In the genomic region with DNA sequence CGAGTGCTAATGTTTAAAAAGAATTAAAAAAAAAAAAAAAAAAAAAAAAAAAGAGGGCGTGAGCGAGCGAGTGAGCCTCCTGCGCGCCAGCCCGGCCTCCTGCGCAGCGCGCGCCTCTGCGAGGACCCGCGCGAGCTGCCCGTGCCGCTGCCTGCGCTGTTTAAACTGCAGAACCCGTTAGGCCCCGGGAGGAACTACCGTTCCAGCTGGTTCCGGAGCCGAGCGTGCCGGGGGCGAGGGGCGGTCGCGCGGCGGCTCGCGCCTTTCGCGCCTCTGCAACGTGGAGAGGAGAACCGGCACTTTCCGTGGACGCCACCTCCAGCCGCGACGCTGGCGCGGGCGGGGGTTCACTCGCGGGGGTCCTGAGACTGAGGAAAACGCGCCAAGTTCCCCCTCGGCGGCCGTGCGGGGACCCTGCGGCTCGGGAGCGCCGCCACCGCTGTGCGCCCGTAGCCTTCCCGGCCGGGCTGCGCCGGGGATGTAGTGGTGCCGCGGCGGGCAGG, we compare ENCODE assay signal across 8 mouse cellular contexts. TPM values are rescaled to one million over a fixed set of nuclear protein-coding genes. Genes with fewer than 3 reads are reported as not detected.
A peak's percentile ranks its signal among the peaks of the same experiment; 100 is the strongest.
DNase-seq lines count a peak whose midpoint lies in the region; ATAC-seq and TF ChIP-seq lines count a peak whose summit lies in the region.

Usp1 (plus strand) TSS at position 243 of the 503 bp plus-strand sequence.

- peaks cover 14% of the 10 kb centered on the region for H3K4me1 ChIP-seq in kidney, embryonic 16.5 days (ENCODE audit: insufficient read depth, low read length)
- H3K4me1 ChIP-seq in forebrain, embryonic 10.5 days, result peaks cover 24% of the 10 kb centered on the region
- H3K4me1 ChIP-seq in midbrain, embryonic 13.5 days (replicated peaks), result peaks cover 24% of the 10 kb centered on the region

- under 1% methylated on average over 48 of the region's 67 CpGs for WGBS in kidney, embryonic 16.5 days
- under 1% methylated on average over 67 of the region's 67 CpGs for WGBS in forebrain, embryonic 10.5 days
- under 1% methylated on average over 63 of the region's 67 CpGs for WGBS in midbrain, embryonic 13.5 days

- peak; percentile 47; the same call in 1 of the 2 replicates for ATAC-seq in kidney, embryonic 16.5 days (ENCODE audit: low FRiP score, low TSS enrichment)
- ATAC-seq in midbrain, embryonic 13.5 days, result peak; percentile 75

- no peak for DNase-seq in kidney, postnatal 14 days
- DNase-seq in adrenal gland, postnatal 36 days, result no peak
- peak; percentile 80 for DNase-seq in forebrain, embryonic 10.5 days (ENCODE audit: extremely low spot score, low spot score)
- DNase-seq in heart, postnatal 14 days, result peak; percentile 86 to 87
- DNase-seq in left cerebral cortex, adult 2 months (ENCODE audit: extremely low spot score in 1 of 2, low spot score in 2 of 2), result peak in 1 of 2 experiments; percentile 77
- DNase-seq in testis, postnatal 10 days (ENCODE audit: low spot score), result peak; percentile 84

- TF ChIP-seq CTCF in left cerebral cortex, adult 2 months (IDR thresholded peaks at IDR 0.05), result no peak

- peak within 1 kb of the TSS; percentile 98 for H3K9ac ChIP-seq in kidney, embryonic 16.5 days (replicated peaks; ENCODE audit: low read length)
- peak within 1 kb of the TSS; percentile 93 for H3K9ac ChIP-seq in midbrain, embryonic 13.5 days (replicated peaks)

- H3K4me3 ChIP-seq in kidney, embryonic 16.5 days (ENCODE audit: low read length), result peak within 1 kb of the TSS; percentile 99
- peak within 1 kb of the TSS; percentile 100 for H3K4me3 ChIP-seq in forebrain, embryonic 10.5 days
- peak within 1 kb of the TSS; percentile 93 for H3K4me3 ChIP-seq in left cerebral cortex, adult 2 months
- peak within 1 kb of the TSS; percentile 90 for H3K4me3 ChIP-seq in midbrain, embryonic 13.5 days (replicated peaks)

- intact Hi-C loops in heart, postnatal 14 days (cut with DNase I), result loop anchor here (5.0 kb wide), 1 partner anchor 259 kb away; no protein-coding TSS in a partner anchor
- intact Hi-C loops in left cerebral cortex, adult 2 months (cut with DNase I), result loop anchor here (2.0 to 5.0 kb wide), 2 partner anchors 197 to 269 kb away; partner anchors contain the start of genes Atg4c and Dock7

- peak within 1 kb of the TSS; percentile 100 for H3K27ac ChIP-seq in kidney, embryonic 16.5 days (ENCODE audit: low read length)
- peak within 1 kb of the TSS; percentile 99 for H3K27ac ChIP-seq in forebrain, embryonic 10.5 days
- peak within 1 kb of the TSS; percentile 100 for H3K27ac ChIP-seq in left cerebral cortex, adult 2 months
- peak within 1 kb of the TSS; percentile 98 for H3K27ac ChIP-seq in midbrain, embryonic 13.5 days

- H3K9me3 ChIP-seq in kidney, embryonic 16.5 days (ENCODE audit: low read length), result peaks cover 5% of the 10 kb centered on the region; the same call in 1 of the 2 replicates
- no peaks in the 10 kb centered on the region for H3K9me3 ChIP-seq in forebrain, embryonic 10.5 days
- no peaks in the 10 kb centered on the region for H3K9me3 ChIP-seq in midbrain, embryonic 13.5 days

- H3K36me3 ChIP-seq in kidney, embryonic 16.5 days (ENCODE audit: insufficient read depth, low read length), result no peaks in the 10 kb centered on the region
- H3K36me3 ChIP-seq in forebrain, embryonic 10.5 days (replicated peaks), result peaks cover 15% of the 10 kb centered on the region
- 0 out of 2 replicates have a peak, but pooled peaks cover 3% of the 10 kb centered on the region for H3K36me3 ChIP-seq in midbrain, embryonic 13.5 days

- H3K4me2 ChIP-seq in kidney, embryonic 16.5 days (replicated peaks; ENCODE audit: low read depth, low read length), result peak within 1 kb of the TSS; percentile 87
- H3K4me2 ChIP-seq in midbrain, embryonic 13.5 days (replicated peaks), result peak within 1 kb of the TSS; percentile 89

- no peaks in the 10 kb centered on the region for H3K27me3 ChIP-seq in kidney, embryonic 16.5 days (ENCODE audit: insufficient read depth, low read length)
- no peaks in the 10 kb centered on the region for H3K27me3 ChIP-seq in forebrain, embryonic 10.5 days (ENCODE audit: poor library complexity, severe bottlenecking)
- H3K27me3 ChIP-seq in midbrain, embryonic 13.5 days, result no peaks in the 10 kb centered on the region

RNA-seq across cellular contexts. Expression of gene Usp1, which starts in this region (rescaled TPM):
- 65.6 and 78.8 TPM in 2 replicates for polyA plus RNA-seq in kidney, embryonic 16.5 days (2015; fragmentation: Nextera tagmentation; extraction: Ambion mirVana)
- total RNA-seq in adrenal gland, postnatal 36 days (2021), result 10 to 100 TPM; 31.9 to 35.5 TPM
- 118 and 119 TPM in 2 replicates for polyA plus RNA-seq in forebrain, embryonic 10.5 days (2016; fragmentation: Nextera tagmentation; extraction: Ambion mirVana)
- total RNA-seq in heart, postnatal 14 days (2021), result 10 to 100 TPM; 15.8 to 19.6 TPM
- total RNA-seq in left cerebral cortex, adult 2 months (2021), result 10 to 100 TPM; 21.3 to 21.5 TPM
- polyA plus RNA-seq in midbrain, embryonic 13.5 days (2015; fragmentation: Nextera tagmentation; extraction: Ambion mirVana), result 49.1 and 63.7 TPM in 2 replicates

Comparison
In these comparisons a context has a peak if more than half of its experiments do, and no peak if none do; other contexts are left out.
1. DNase-seq: peak in forebrain, embryonic 10.5 days (single experiment), heart, postnatal 14 days (2 of 2) and testis, postnatal 10 days (single experiment); none in kidney, postnatal 14 days (single experiment) and adrenal gland, postnatal 36 days (0 of 2).
2. Peak in every context shown above with its lines, with median percentiles within 50 percentile points of each other: H3K27ac ChIP-seq and H3K4me3 ChIP-seq.